Mouse (Mus musculus): ENCODE data around the gene Lrrc37a. TPM values are rescaled to one million over a fixed set of nuclear protein-coding genes. Genes with fewer than 3 reads are reported as not detected.

The Lrrc37a gene
- total RNA-seq, 4 experiments from 2014 or later, result not detected

Other genes starting within 250 kb of the Lrrc37a start
- gene Map3k14, start 237.1 kb downstream of the Lrrc37a start, total RNA-seq (2022), result 10 to 100 TPM in 1 of 4 experiments, 1 to 10 TPM in 3; 7.1 to 11.8 (median 9.0) TPM
- gene Arhgap27, start 140.9 kb downstream of the Lrrc37a start, total RNA-seq (2022), result 10 to 100 TPM; 11.9 to 22.2 (median 15.9) TPM
- gene Plekhm1, start 91.9 kb downstream of the Lrrc37a start, total RNA-seq (2022), result 10 to 100 TPM; 21.9 to 27.6 (median 26.0) TPM
- not detected for gene Gm884, start 116.5 kb upstream of the Lrrc37a start, total RNA-seq (2022)
- not detected for gene Lyzl6, start 134.3 kb upstream of the Lrrc37a start, total RNA-seq (2022)
- under 1 TPM in 3 of 4 experiments, not detected in 1; 0.32 to 1.00 (median 0.37) TPM for gene Rprml, start 145.0 kb upstream of the Lrrc37a start, total RNA-seq (2022)
- 100 to 1,000 TPM in 2 of 4 experiments, 10 to 100 TPM in 2; 93.8 to 114 (median 103) TPM for gene Gosr2, start 193.3 kb upstream of the Lrrc37a start, total RNA-seq (2022)
- gene Wnt9b, start 245.2 kb upstream of the Lrrc37a start, total RNA-seq (2022), result under 1 TPM in 3 of 4 experiments, not detected in 1; 0.07 to 0.31 (median 0.22) TPM